Mouse (Mus musculus) hindbrain, embryonic 11.5 days (tissue): ENCODE measurements around the gene Rnf26. TPM values are rescaled to one million over a fixed set of nuclear protein-coding genes. Genes with fewer than 3 reads are reported as not detected.

Experiments
- ATAC-seq: fragments of 200-750 bp; cut with Nextera tagmentation; 2 replicates; pipeline ENCODE4 v1.8.0; 2017; ENCODE audit warnings: mild to moderate bottlenecking, moderate TSS enrichment, moderate library complexity; ENCODE audit not compliant: low FRiP score
- DNase-seq: peaks from one replicate; pipeline ENCODE4 v3.0.0-alpha.2; 2015; ENCODE audit warnings: low spot score
- H3K27ac ChIP-seq: fragments of 300-500 bp; sonication (generic); 2 replicates; pipeline ENCODE4 v1.5.1; 2014; ENCODE audit warnings: mild to moderate bottlenecking, low read depth, low read length
- H3K27me3 ChIP-seq: fragments of 300-500 bp; sonication (generic); 2 replicates; pipeline ENCODE4 v1.6.1; 2014; ENCODE audit warnings: mild to moderate bottlenecking, low read length, moderate library complexity, mixed read lengths; ENCODE audit not compliant: control insufficient read depth, insufficient read depth
- H3K36me3 ChIP-seq: fragments of 300-500 bp; sonication (generic); 2 replicates; pipeline ENCODE4 v1.6.1; 2014; ENCODE audit warnings: mild to moderate bottlenecking, low read length, moderate library complexity, mixed read lengths; ENCODE audit not compliant: control insufficient read depth, insufficient read depth
- H3K4me1 ChIP-seq: fragments of 300-500 bp; sonication (generic); replicated peaks from 2 replicates; pipeline ENCODE4 v1.6.1; 2014; ENCODE audit warnings: low read length, mixed read lengths; ENCODE audit not compliant: control insufficient read depth, insufficient read depth
- H3K4me2 ChIP-seq: fragments of 300-500 bp; sonication (generic); replicated peaks from 2 replicates; pipeline ENCODE4 v1.6.1; 2014; ENCODE audit warnings: mild to moderate bottlenecking, low read depth, low read length
- H3K4me3 ChIP-seq: fragments of 300-500 bp; sonication (generic); 2 replicates; pipeline ENCODE4 v1.5.1; 2014; ENCODE audit warnings: low read depth, low read length
- H3K9ac ChIP-seq: fragments of 300-500 bp; sonication (generic); 2 replicates; pipeline ENCODE4 v1.6.1; 2014; ENCODE audit warnings: low read depth, low read length
- H3K9me3 ChIP-seq: fragments of 300-500 bp; sonication (generic); 2 replicates; pipeline ENCODE4 v1.6.1; 2016; ENCODE audit warnings: low read length; ENCODE audit not compliant: control insufficient read depth
- WGBS: fragments of 180-500 bp; shearing (Covaris S2); extraction: QIAGEN DNeasy Blood & Tissue Kit; methylation state at CpG from one replicate; pipeline ENCODE4 v1.1.7; 2014; 5-methylcytosine and 5-hydroxymethylcytosine counted together
- polyA plus RNA-seq: library from polyadenylated mRNA; unstranded; fragments of >200 nt; fragmentation: Nextera tagmentation; extraction: Ambion mirVana; gene quantifications from 2 replicates; pipeline ENCODE4 v1.2.1, GENCODE M21; 2014

The Rnf26 gene
- polyA plus RNA-seq, 1 experiment from 2014 or later = 43.7 TPM

GRCm38 (mm10) chr9:44070844-44071231 is 42.5 kb downstream of the Rnf26 start:
- Histone ChIP-seq H3K36me3 (no peaks in the 10 kb centered on the region), H3K4me3 (no peak overlapping the region), H3K4me2 (0 out of 2 replicates have a peak overlapping the region, but pooled peaks have one; percentile 5), H3K27me3 (no peaks in the 10 kb centered on the region), H3K27ac (no peak overlapping the region), H3K9ac (no peak overlapping the region), H3K4me1 (peaks cover 21% of the 10 kb centered on the region), H3K9me3 (no peaks in the 10 kb centered on the region)
- no peak for ATAC-seq
- 39% methylated on average over 8 of the region's 8 CpGs for WGBS
- no peak for DNase-seq

- Histone ChIP-seq H3K4me3 (no peak overlapping the region), H3K9me3 (no peaks in the 10 kb centered on the region), H3K9ac (no peak overlapping the region), H3K27ac (no peak overlapping the region), H3K4me2 (0 out of 2 replicates have a peak overlapping the region, but pooled peaks have one; percentile 5), H3K27me3 (no peaks in the 10 kb centered on the region), H3K36me3 (no peaks in the 10 kb centered on the region), H3K4me1 (peaks cover 21% of the 10 kb centered on the region)
- 69% methylated on average over 14 of the region's 14 CpGs for WGBS
- ATAC-seq (no peak), DNase-seq (no peak)
These were observed 43.0 kb downstream of the Rnf26 start for GRCm38 (mm10) chr9:44070113-44070843.

GRCm38 (mm10) chr9:44069252-44069651 is 44.1 kb downstream of the Rnf26 start:
- no peak overlapping the region for H3K9ac ChIP-seq
- H3K27me3 ChIP-seq = no peaks in the 10 kb centered on the region
- ATAC-seq = no peak
- DNase-seq = no peak
- H3K4me2 ChIP-seq = 0 out of 2 replicates have a peak overlapping the region, but pooled peaks have one; percentile 7
- H3K4me1 ChIP-seq = peaks cover 21% of the 10 kb centered on the region
- no peak overlapping the region for H3K4me3 ChIP-seq
- whole genome bisulfite sequencing = 34% methylated on average over 7 of the region's 7 CpGs
- no peaks in the 10 kb centered on the region for H3K36me3 ChIP-seq
- no peak overlapping the region for H3K27ac ChIP-seq
- no peaks in the 10 kb centered on the region for H3K9me3 ChIP-seq

- Histone ChIP-seq H3K9me3 (no peaks in the 10 kb centered on the region), H3K27ac (no peak overlapping the region), H3K4me2 (no peak overlapping the region), H3K9ac (no peak overlapping the region), H3K36me3 (no peaks in the 10 kb centered on the region), H3K27me3 (no peaks in the 10 kb centered on the region), H3K4me1 (peaks cover 18% of the 10 kb centered on the region), H3K4me3 (no peak overlapping the region)
- DNase-seq (no peak), ATAC-seq (no peak)
- 85% methylated on average over 6 of the region's 6 CpGs for WGBS
These were observed 45.4 kb downstream of the Rnf26 start for GRCm38 (mm10) chr9:44067960-44068330.

GRCm38 (mm10) chr9:44067241-44067959 is 45.9 kb downstream of the Rnf26 start:
- Histone ChIP-seq H3K9ac (peak overlapping the region; percentile 5; the same call in 1 of the 2 replicates), H3K4me1 (peaks cover 17% of the 10 kb centered on the region), H3K9me3 (no peaks in the 10 kb centered on the region), H3K4me2 (peak overlapping the region; percentile 42), H3K27ac (no peak overlapping the region), H3K4me3 (peak overlapping the region; percentile 30), H3K27me3 (no peaks in the 10 kb centered on the region), H3K36me3 (no peaks in the 10 kb centered on the region)
- DNase-seq (peak; percentile 23), ATAC-seq (no peak; the same call in 1 of the 2 replicates)
- WGBS = 8% methylated on average over 15 of the region's 15 CpGs

- Histone ChIP-seq H3K9ac (peak within 1 kb of the TSS; percentile 5; the same call in 1 of the 2 replicates), H3K9me3 (no peaks in the 10 kb centered on the region), H3K4me3 (peak within 1 kb of the TSS; percentile 30), H3K36me3 (no peaks in the 10 kb centered on the region), H3K4me1 (peaks cover 12% of the 10 kb centered on the region), H3K27me3 (no peaks in the 10 kb centered on the region), H3K4me2 (peak within 1 kb of the TSS; percentile 42), H3K27ac (no peak within 1 kb of the TSS)
- 0% methylated on average over 36 of the region's 38 CpGs for WGBS
- ATAC-seq = peak; percentile 97
- peak; percentile 99 for DNase-seq
These were observed 46.5 kb downstream of the Rnf26 start, which contains the start of gene Usp2 for GRCm38 (mm10) chr9:44066785-44067225. TSS of gene Usp2 (plus strand) at chr9:44067021.

- Histone ChIP-seq H3K27me3 (no peaks in the 10 kb centered on the region), H3K4me3 (no peak overlapping the region), H3K9ac (no peak overlapping the region), H3K27ac (no peak overlapping the region), H3K36me3 (no peaks in the 10 kb centered on the region), H3K4me1 (no peaks in the 10 kb centered on the region), H3K4me2 (no peak overlapping the region), H3K9me3 (no peaks in the 10 kb centered on the region)
- no peak for DNase-seq
- ATAC-seq = no peak
- WGBS = 43% methylated on average over 1 of the region's 1 CpGs
These were observed 48.1 kb downstream of the Rnf26 start for GRCm38 (mm10) chr9:44065177-44065576.

GRCm38 (mm10) chr9:44058606-44059005 is 54.7 kb downstream of the Rnf26 start:
- no peaks in the 10 kb centered on the region for H3K36me3 ChIP-seq
- ATAC-seq = no peak
- no peaks in the 10 kb centered on the region for H3K27me3 ChIP-seq
- H3K4me2 ChIP-seq = no peak overlapping the region
- no peak overlapping the region for H3K4me3 ChIP-seq
- H3K9me3 ChIP-seq = no peaks in the 10 kb centered on the region
- H3K4me1 ChIP-seq = no peaks in the 10 kb centered on the region
- no peak overlapping the region for H3K9ac ChIP-seq
- H3K27ac ChIP-seq = no peak overlapping the region
- DNase-seq = no peak
- 84% methylated on average over 6 of the region's 6 CpGs for whole genome bisulfite sequencing
